Mouse (Mus musculus): ENCODE data around the gene B3glct.

DNA sequence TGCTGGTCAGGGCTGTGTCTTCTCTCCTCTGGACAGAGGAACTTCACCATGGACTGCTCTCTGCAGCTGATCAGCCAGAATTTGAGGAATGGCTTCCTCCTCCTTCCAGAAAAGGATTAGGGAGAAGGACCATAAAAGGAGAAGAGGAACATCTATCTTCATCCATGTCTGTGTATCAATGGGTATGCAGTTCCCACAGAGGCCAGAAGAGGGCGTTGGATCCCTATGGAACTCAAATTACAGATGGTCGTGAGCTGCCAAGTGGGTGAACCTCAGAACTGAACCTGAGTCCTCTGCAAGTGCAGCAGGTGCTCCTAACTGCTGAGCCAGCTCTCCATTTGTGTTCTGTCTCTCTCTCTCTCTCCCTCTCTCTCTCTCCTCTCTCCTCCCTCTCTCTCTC, 15.2 kb downstream of the B3glct start:
- TF ChIP-seq TAL1 (IDR thresholded peaks at IDR 0.05; ENCODE audit: low read length) (no peak), GATA1 (IDR thresholded peaks at IDR 0.05; ENCODE audit: low read length) (no peak)
